Mouse (Mus musculus) liver, embryonic 11.5 days (tissue): ENCODE measurements around the gene Lrrc26. TPM values are rescaled to one million over a fixed set of nuclear protein-coding genes. Genes with fewer than 3 reads are reported as not detected.

ENCODE experiments used
- ATAC-seq: fragments of 200-750 bp; cut with Nextera tagmentation; replicated peaks from 2 replicates; pipeline ENCODE4 v1.8.0; 2017; ENCODE audit warnings: moderate number of reproducible peaks, mild to moderate bottlenecking, moderate TSS enrichment, moderate library complexity; ENCODE audit not compliant: low FRiP score
- DNase-seq: peaks from one replicate; pipeline ENCODE4 v3.0.0-alpha.2; 2017; ENCODE audit warnings: low spot score
- H3K27ac ChIP-seq: fragments of 300-500 bp; sonication (generic); 2 replicates; pipeline ENCODE4 v1.5.1; 2014; ENCODE audit warnings: mild to moderate bottlenecking, low read depth, low read length, control low read depth
- H3K27me3 ChIP-seq: fragments of 300-500 bp; sonication (generic); replicated peaks from 2 replicates; pipeline ENCODE4 v1.6.1; 2014; ENCODE audit warnings: low read length, mixed read lengths; ENCODE audit not compliant: control insufficient read depth, insufficient read depth
- H3K36me3 ChIP-seq: fragments of 300-500 bp; sonication (generic); 2 replicates; pipeline ENCODE4 v1.6.1; 2014; ENCODE audit warnings: mild to moderate bottlenecking, low read length, moderate library complexity, mixed read lengths; ENCODE audit not compliant: control insufficient read depth, insufficient read depth
- H3K4me1 ChIP-seq: fragments of 300-500 bp; sonication (generic); replicated peaks from 2 replicates; pipeline ENCODE4 v1.6.1; 2014; ENCODE audit warnings: low read length, mixed read lengths; ENCODE audit not compliant: control insufficient read depth, insufficient read depth
- H3K4me2 ChIP-seq: fragments of 300-500 bp; sonication (generic); 2 replicates; pipeline ENCODE4 v1.6.1; 2014; ENCODE audit warnings: mild to moderate bottlenecking, control low read depth, moderate library complexity
- H3K4me3 ChIP-seq: fragments of 300-500 bp; sonication (generic); 2 replicates; pipeline ENCODE4 v1.5.1; 2014; ENCODE audit warnings: low read depth, low read length, control low read depth
- H3K9ac ChIP-seq: fragments of 300-500 bp; sonication (generic); 2 replicates; pipeline ENCODE4 v1.6.1; 2014; ENCODE audit warnings: low read depth, low read length, control low read depth
- H3K9me3 ChIP-seq: fragments of 300-500 bp; sonication (generic); 2 replicates; pipeline ENCODE4 v1.6.1; 2016; ENCODE audit warnings: low read length, inconsistent platforms, mixed read lengths; ENCODE audit not compliant: control insufficient read depth
- WGBS: fragments of 180-500 bp; shearing (Covaris S2); extraction: QIAGEN DNeasy Blood & Tissue Kit; methylation state at CpG from one replicate; pipeline ENCODE4 v1.1.7; 2014; 5-methylcytosine and 5-hydroxymethylcytosine counted together
- polyA plus RNA-seq: library from polyadenylated mRNA; unstranded; fragments of >200 nt; fragmentation: Nextera tagmentation; extraction: Ambion mirVana; gene quantifications from 2 replicates; pipeline ENCODE4 v1.2.1, GENCODE M21; 2014

The Lrrc26 gene
- polyA plus RNA-seq, 1 experiment from 2014 or later: not detected

GRCm38 (mm10) chr2:25318971-25319773, 29.5 kb downstream of the Lrrc26 start, which contains the start of gene Grin1:
Grin1 (minus strand) TSS chr2:25319187.
- Histone ChIP-seq H3K9ac (no peak within 1 kb of the TSS), H3K4me3 (peak within 1 kb of the TSS; percentile 34), H3K27me3 (peaks cover 58% of the 10 kb centered on the region), H3K36me3 (no peaks in the 10 kb centered on the region), H3K9me3 (no peaks in the 10 kb centered on the region), H3K4me2 (peak within 1 kb of the TSS; percentile 58), H3K27ac (no peak within 1 kb of the TSS), H3K4me1 (no peaks in the 10 kb centered on the region)
- ATAC-seq (peak; percentile 47), DNase-seq (peak; percentile 80)
- WGBS: 10% methylated on average over 58 of the region's 58 CpGs

DNA sequence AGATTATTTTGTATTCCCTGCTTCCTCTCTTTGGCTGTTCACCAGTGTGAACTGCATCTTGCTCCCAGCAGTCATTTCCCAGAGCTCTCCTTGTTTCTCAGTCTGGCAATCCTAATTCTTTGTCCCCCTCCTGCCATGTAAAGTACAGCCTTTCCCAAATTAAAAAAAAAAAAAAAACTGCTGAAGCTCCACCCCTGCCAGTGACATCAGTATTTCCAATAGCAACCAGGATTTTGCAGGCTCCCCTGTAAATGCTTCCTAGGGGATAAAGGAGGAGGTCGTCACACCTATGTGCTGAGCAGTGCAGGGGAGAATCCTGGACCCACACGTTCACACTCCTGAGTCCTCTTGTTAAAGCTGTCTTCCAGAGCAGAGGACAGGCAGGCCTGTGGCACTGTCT, 30.4 kb downstream of the Lrrc26 start:
- no peaks in the 10 kb centered on the region for H3K36me3 ChIP-seq
- no peaks in the 10 kb centered on the region for H3K9me3 ChIP-seq
- no peak overlapping the region for H3K9ac ChIP-seq
- no peak overlapping the region for H3K4me2 ChIP-seq
- DNase-seq (no peak), ATAC-seq (no peak)
- H3K4me3 ChIP-seq: no peak overlapping the region
- 31% methylated on average over 2 of the region's 2 CpGs for WGBS
- H3K27me3 ChIP-seq: peaks cover 58% of the 10 kb centered on the region
- H3K4me1 ChIP-seq: no peaks in the 10 kb centered on the region
- no peak overlapping the region for H3K27ac ChIP-seq

GRCm38 (mm10) chr2:25326036-25326435, 36.3 kb downstream of the Lrrc26 start:
- no peak overlapping the region for H3K4me3 ChIP-seq
- WGBS: 69% methylated on average over 2 of the region's 2 CpGs

GRCm38 (mm10) chr2:25328440-25328839, 38.7 kb downstream of the Lrrc26 start:
- Histone ChIP-seq H3K4me2 (no peak overlapping the region), H3K9me3 (no peaks in the 10 kb centered on the region), H3K9ac (no peak overlapping the region), H3K4me1 (peaks cover 9% of the 10 kb centered on the region), H3K27me3 (no peaks in the 10 kb centered on the region), H3K36me3 (no peaks in the 10 kb centered on the region), H3K4me3 (no peak overlapping the region), H3K27ac (no peak overlapping the region)
- 36% methylated on average over 7 of the region's 7 CpGs for WGBS
- ATAC-seq: no peak
- DNase-seq: no peak

More at GRCm38 (mm10) chr2:25326036-25326435, 36.3 kb downstream of the Lrrc26 start:
- no peak for DNase-seq
- no peaks in the 10 kb centered on the region for H3K9me3 ChIP-seq
- no peak overlapping the region for H3K9ac ChIP-seq
- H3K27me3 ChIP-seq: peaks cover 9% of the 10 kb centered on the region; the same call in 1 of the 2 replicates
- peaks cover under 1% of the 10 kb centered on the region for H3K4me1 ChIP-seq
- H3K36me3 ChIP-seq: no peaks in the 10 kb centered on the region
- ATAC-seq: no peak
- H3K27ac ChIP-seq: no peak overlapping the region
- H3K4me2 ChIP-seq: no peak overlapping the region

GRCm38 (mm10) chr2:25331470-25331869, 41.8 kb downstream of the Lrrc26 start:
- no peaks in the 10 kb centered on the region for H3K9me3 ChIP-seq
- no peaks in the 10 kb centered on the region for H3K27me3 ChIP-seq
- H3K4me1 ChIP-seq: peaks cover 13% of the 10 kb centered on the region
- peaks cover 14% of the 10 kb centered on the region for H3K36me3 ChIP-seq
- H3K4me2 ChIP-seq: peak overlapping the region; percentile 75
- WGBS: 45% methylated on average over 9 of the region's 9 CpGs
- DNase-seq: no peak
- ATAC-seq: no peak
- peak overlapping the region; percentile 88 for H3K4me3 ChIP-seq
- peak overlapping the region; percentile 91 for H3K9ac ChIP-seq
- no peak overlapping the region for H3K27ac ChIP-seq

- H3K9me3 ChIP-seq: no peaks in the 10 kb centered on the region
- H3K4me1 ChIP-seq: peaks cover 13% of the 10 kb centered on the region
- peaks cover 21% of the 10 kb centered on the region for H3K36me3 ChIP-seq
- DNase-seq (peak; percentile 98), ATAC-seq (peak; percentile 97)
- peak within 1 kb of the TSS; percentile 88 for H3K4me3 ChIP-seq
- WGBS: under 1% methylated on average over 78 of the region's 78 CpGs
- H3K9ac ChIP-seq: peak within 1 kb of the TSS; percentile 91
- no peaks in the 10 kb centered on the region for H3K27me3 ChIP-seq
- H3K27ac ChIP-seq: peak within 1 kb of the TSS; percentile 84
- peak within 1 kb of the TSS; percentile 97 for H3K4me2 ChIP-seq
Observed at GRCm38 (mm10) chr2:25332286-25333160, 42.8 kb downstream of the Lrrc26 start, which contains the start of gene Man1b1. Man1b1 (plus strand) TSS chr2:25332338.

- H3K27ac ChIP-seq: no peak overlapping the region
- DNase-seq (no peak), ATAC-seq (no peak)
- no peaks in the 10 kb centered on the region for H3K9me3 ChIP-seq
- H3K4me3 ChIP-seq: peak overlapping the region; percentile 88
- H3K4me2 ChIP-seq: peak overlapping the region; percentile 97
- WGBS: 76% methylated on average over 2 of the region's 2 CpGs
- H3K27me3 ChIP-seq: no peaks in the 10 kb centered on the region
- peaks cover 13% of the 10 kb centered on the region for H3K4me1 ChIP-seq
- H3K36me3 ChIP-seq: peaks cover 26% of the 10 kb centered on the region
- peak overlapping the region; percentile 91 for H3K9ac ChIP-seq
Observed at GRCm38 (mm10) chr2:25333569-25333968, 43.9 kb downstream of the Lrrc26 start.

- no peak for DNase-seq
- Histone ChIP-seq H3K4me3 (no peak overlapping the region), H3K9me3 (no peaks in the 10 kb centered on the region), H3K27ac (no peak overlapping the region), H3K9ac (no peak overlapping the region), H3K4me2 (no peak overlapping the region), H3K4me1 (peaks cover 6% of the 10 kb centered on the region), H3K36me3 (peaks cover 35% of the 10 kb centered on the region), H3K27me3 (no peaks in the 10 kb centered on the region)
- no peak for ATAC-seq
- 91% methylated on average over 6 of the region's 6 CpGs for WGBS
Observed at GRCm38 (mm10) chr2:25338303-25338702, 48.6 kb downstream of the Lrrc26 start.
